Mouse (Mus musculus): Measurements from ENCODE around the gene Ap2s1. TPM values are rescaled to one million over a fixed set of nuclear protein-coding genes. Genes with fewer than 3 reads are reported as not detected.

Gene Ap2s1
- polyA plus RNA-seq, 1 experiment: 162 TPM

DNA sequence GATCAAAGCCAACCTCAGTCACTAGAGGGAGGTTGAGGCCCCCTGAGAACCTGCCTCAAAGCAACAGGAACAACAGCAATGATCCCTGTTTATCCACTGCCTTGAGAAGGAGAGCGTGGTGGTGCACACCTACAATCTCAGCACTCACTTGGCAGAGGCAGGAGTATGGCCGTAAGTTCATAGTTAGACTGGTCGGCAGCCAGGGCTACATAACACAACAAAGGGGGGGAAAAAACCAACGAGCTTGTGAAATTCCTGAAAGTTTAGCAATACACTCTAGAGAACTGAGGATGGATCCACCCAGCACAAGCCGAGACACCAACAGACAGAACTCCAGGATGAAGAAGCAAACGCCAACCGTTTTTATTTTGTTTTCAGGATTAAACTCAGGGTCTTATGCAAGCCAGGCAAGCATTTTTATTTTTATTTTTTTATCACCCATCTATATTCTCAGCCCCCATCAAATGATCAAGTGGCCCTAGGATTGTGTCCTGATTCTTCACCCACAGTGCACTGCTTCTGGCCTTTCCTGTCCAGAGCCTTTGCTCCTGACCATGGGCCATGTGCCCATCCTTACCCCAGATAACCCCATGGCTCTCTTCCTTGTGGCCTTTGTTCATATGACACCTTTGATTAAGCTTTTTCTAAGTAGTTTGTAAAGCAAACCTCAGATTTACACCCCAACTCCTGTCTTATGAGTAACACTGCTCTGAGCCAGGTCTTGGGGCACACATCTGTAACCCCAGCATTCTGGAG, 25.4 kb downstream of the Ap2s1 start:
- Histone ChIP-seq H3K9me3 (ENCODE audit: control insufficient read depth, low read length) (no peaks in the 10 kb centered on the region), H3K36me3 (ENCODE audit: control insufficient read depth) (no peaks in the 10 kb centered on the region), H3K27me3 (ENCODE audit: control insufficient read depth) (peaks cover 15% of the 10 kb centered on the region), H3K4me3 (replicated peaks) (no peak overlapping the region), H3K4me1 (ENCODE audit: control insufficient read depth) (no peaks in the 10 kb centered on the region; the same call in none of the 2 replicates)
- TF ChIP-seq TAL1 (IDR thresholded peaks at IDR 0.05; ENCODE audit: low read length) (no peak), GATA1 (IDR thresholded peaks at IDR 0.05; ENCODE audit: low read length) (no peak)

DNA sequence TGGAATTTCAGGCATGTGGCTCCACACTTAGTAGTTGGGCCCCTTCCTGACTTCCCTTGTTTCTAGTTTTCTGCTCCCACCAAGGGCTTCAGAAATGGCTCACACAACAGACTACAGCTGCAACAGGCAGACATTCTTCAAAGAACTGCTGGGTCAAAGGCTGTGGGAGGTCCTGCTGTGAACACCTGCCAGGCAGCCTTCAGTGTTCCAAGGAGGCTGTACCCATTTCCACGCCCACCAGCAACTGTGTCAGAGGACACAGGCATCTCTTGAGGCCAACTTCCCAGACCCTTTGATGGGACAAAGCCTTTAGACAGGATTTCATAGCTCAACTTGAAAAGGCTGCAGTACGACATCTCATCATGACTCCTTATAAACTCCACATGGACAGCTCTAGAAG, 28.2 kb downstream of the Ap2s1 start:
- no peak for TF ChIP-seq GATA1 (IDR thresholded peaks at IDR 0.05; ENCODE audit: low read length)
- TF ChIP-seq TAL1 (IDR thresholded peaks at IDR 0.05; ENCODE audit: low read length): no peak
- Histone ChIP-seq H3K27me3 (ENCODE audit: control insufficient read depth) (peaks cover 8% of the 10 kb centered on the region), H3K4me1 (ENCODE audit: control insufficient read depth) (no peaks in the 10 kb centered on the region), H3K36me3 (ENCODE audit: control insufficient read depth) (no peaks in the 10 kb centered on the region), H3K9me3 (ENCODE audit: control insufficient read depth, low read length) (peaks cover 6% of the 10 kb centered on the region), H3K4me3 (replicated peaks) (no peak overlapping the region)

DNA sequence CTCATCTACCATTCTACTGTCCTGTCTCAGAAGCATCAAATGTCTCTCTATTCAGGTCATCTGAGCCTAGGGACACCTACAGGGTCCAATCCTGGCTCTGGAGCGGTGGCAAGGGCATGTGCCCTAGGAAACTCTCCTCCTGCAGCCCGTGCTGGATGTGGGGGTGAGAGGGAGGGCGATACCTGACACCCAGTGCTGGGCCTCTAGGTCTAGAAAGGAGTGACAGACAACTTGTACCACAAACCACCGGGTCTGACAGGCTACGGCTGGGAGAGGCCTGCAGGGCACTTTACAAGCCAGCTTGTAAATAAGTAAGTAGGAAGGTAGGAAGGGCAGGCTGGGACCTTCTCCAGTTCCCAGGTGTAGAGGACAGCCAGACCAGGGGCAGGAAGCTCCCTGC, 37.7 kb downstream of the Ap2s1 start:
- TF ChIP-seq GATA1 (IDR thresholded peaks at IDR 0.05; ENCODE audit: low read length): no peak
- no peak for TF ChIP-seq TAL1 (IDR thresholded peaks at IDR 0.05; ENCODE audit: low read length)
- no peak overlapping the region for H3K4me3 ChIP-seq (replicated peaks)
- peaks cover 12% of the 10 kb centered on the region for H3K27me3 ChIP-seq (ENCODE audit: control insufficient read depth)
- no peaks in the 10 kb centered on the region for H3K36me3 ChIP-seq (ENCODE audit: control insufficient read depth)
- peaks cover 15% of the 10 kb centered on the region for H3K4me1 ChIP-seq (ENCODE audit: control insufficient read depth)
- H3K9me3 ChIP-seq (ENCODE audit: control insufficient read depth, low read length): peaks cover 13% of the 10 kb centered on the region

DNA sequence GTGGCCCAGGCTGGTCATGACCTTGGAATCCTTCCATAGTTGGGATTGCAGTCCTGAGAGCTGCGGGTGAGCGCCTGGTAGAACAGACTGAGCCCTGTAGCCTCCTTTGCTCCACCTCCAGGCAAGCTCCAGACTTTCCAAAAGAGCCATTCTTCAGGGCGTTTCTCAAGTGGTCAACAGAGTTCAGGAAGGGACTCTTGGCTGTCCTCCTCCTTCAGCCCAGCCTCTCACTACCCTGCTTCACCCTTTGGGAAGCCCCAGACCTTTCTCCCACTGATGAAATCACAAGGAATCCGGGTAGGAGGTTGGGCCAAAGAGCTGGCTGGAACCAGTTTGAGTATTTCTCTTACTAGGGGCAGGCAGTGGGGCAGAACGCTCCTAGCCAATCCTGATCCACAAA, 41.9 kb downstream of the Ap2s1 start:
- Histone ChIP-seq H3K27me3 (ENCODE audit: control insufficient read depth) (peaks cover 6% of the 10 kb centered on the region), H3K4me1 (ENCODE audit: control insufficient read depth) (peaks cover 31% of the 10 kb centered on the region), H3K4me3 (replicated peaks) (no peak overlapping the region), H3K9me3 (ENCODE audit: control insufficient read depth, low read length) (peaks cover 5% of the 10 kb centered on the region; the same call in 1 of the 2 replicates), H3K36me3 (ENCODE audit: control insufficient read depth) (peaks cover 34% of the 10 kb centered on the region)
- TF ChIP-seq GATA1 (IDR thresholded peaks at IDR 0.05; ENCODE audit: low read length) (no peak), TAL1 (IDR thresholded peaks at IDR 0.05; ENCODE audit: low read length) (no peak)

DNA sequence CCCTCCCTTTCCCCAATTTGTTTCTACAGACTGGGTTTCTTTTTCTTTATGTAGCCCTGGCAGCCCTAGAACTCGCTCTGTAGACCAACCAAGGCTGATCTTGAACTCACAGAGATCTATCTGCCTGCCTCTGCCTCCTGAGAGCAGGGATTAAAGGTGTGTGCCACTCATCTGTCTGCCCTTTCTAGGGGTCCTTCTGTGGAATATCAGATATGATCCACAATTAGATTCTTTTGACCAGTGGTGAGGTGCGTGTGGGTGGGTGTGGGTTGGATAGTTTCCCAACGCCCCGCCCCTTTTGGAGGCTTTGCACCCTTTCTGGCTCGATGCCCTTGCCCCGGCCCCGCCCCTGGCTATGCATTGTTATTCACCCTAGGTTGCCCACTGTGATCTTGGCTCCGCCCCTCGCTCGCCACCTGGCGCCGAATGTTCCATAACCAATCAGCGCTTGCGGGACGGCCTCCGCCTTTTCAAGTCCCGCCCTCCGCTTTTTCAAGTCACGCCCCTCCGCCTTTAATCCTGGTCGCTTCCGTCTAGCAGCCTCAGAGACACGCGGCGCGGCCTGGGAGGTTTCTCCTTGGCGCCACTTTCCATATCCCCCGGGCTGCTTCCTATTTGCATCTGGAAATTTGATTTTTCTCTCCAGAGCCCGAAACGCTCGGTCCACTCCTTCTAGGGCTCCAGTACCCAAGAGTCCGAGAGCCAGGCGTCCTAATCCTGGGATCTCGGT, 42.8 kb downstream of the Ap2s1 start, which contains the start of gene Slc1a5:
Slc1a5 (plus strand) TSS at position 516 of the 730 bp plus-strand sequence.
- Histone ChIP-seq H3K4me3 (replicated peaks) (peak within 1 kb of the TSS; percentile 90), H3K4me1 (ENCODE audit: control insufficient read depth) (peaks cover 40% of the 10 kb centered on the region), H3K9me3 (ENCODE audit: control insufficient read depth, low read length) (peaks cover 5% of the 10 kb centered on the region; the same call in 1 of the 2 replicates), H3K27me3 (ENCODE audit: control insufficient read depth) (peaks cover 1% of the 10 kb centered on the region), H3K36me3 (ENCODE audit: control insufficient read depth) (peaks cover 43% of the 10 kb centered on the region)
- no peak for TF ChIP-seq GATA1 (IDR thresholded peaks at IDR 0.05; ENCODE audit: low read length)
- TF ChIP-seq TAL1 (IDR thresholded peaks at IDR 0.05; ENCODE audit: low read length): no peak

DNA sequence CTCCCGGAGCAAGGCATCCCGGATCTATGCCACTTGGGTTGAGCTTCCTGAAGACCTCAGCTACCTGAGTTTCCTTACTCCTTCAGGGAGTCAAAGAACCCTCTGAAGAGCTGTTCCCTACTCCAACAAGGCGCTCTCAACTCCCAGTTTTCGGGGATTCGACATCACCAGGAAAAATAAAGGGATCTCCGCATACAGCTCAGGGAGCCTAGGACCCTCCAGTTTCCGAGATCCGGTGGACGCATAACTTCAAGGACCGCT, 43.3 kb downstream of the Ap2s1 start:
- Histone ChIP-seq H3K9me3 (ENCODE audit: control insufficient read depth, low read length) (peaks cover 5% of the 10 kb centered on the region; the same call in 1 of the 2 replicates), H3K36me3 (ENCODE audit: control insufficient read depth) (peaks cover 48% of the 10 kb centered on the region), H3K4me1 (ENCODE audit: control insufficient read depth) (peaks cover 45% of the 10 kb centered on the region), H3K4me3 (replicated peaks) (peak overlapping the region; percentile 90), H3K27me3 (ENCODE audit: control insufficient read depth) (no peaks in the 10 kb centered on the region)
- TF ChIP-seq GATA1 (IDR thresholded peaks at IDR 0.05; ENCODE audit: low read length) (no peak), TAL1 (IDR thresholded peaks at IDR 0.05; ENCODE audit: low read length) (no peak)

DNA sequence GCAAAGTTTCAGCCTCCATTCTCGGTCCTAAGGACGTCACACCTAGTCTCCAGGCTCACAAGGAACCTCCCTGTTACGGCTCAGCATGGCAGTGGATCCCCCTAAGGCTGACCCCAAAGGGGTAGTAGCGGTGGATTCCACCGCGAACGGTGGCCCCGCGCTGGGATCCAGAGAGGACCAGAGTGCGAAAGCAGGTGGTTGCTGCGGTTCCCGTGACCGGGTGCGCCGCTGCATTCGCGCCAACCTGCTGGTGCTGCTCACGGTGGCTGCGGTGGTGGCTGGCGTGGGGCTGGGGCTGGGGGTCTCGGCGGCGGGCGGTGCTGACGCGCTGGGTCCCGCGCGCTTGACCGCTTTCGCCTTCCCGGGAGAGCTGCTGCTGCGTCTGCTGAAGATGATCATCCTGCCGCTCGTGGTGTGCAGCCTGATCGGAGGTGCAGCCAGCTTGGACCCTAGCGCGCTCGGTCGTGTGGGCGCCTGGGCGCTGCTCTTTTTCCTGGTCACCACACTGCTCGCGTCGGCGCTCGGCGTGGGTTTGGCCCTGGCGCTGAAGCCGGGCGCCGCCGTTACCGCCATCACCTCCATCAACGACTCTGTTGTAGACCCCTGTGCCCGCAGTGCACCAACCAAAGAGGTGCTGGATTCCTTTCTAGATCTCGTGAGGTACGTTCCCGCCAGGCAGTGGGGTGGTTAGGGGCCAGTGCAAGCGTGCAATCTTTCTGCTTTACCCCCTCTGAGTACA, 43.8 kb downstream of the Ap2s1 start:
- Histone ChIP-seq H3K4me1 (ENCODE audit: control insufficient read depth) (peaks cover 50% of the 10 kb centered on the region), H3K9me3 (ENCODE audit: control insufficient read depth, low read length) (peaks cover 5% of the 10 kb centered on the region; the same call in 1 of the 2 replicates)

DNA sequence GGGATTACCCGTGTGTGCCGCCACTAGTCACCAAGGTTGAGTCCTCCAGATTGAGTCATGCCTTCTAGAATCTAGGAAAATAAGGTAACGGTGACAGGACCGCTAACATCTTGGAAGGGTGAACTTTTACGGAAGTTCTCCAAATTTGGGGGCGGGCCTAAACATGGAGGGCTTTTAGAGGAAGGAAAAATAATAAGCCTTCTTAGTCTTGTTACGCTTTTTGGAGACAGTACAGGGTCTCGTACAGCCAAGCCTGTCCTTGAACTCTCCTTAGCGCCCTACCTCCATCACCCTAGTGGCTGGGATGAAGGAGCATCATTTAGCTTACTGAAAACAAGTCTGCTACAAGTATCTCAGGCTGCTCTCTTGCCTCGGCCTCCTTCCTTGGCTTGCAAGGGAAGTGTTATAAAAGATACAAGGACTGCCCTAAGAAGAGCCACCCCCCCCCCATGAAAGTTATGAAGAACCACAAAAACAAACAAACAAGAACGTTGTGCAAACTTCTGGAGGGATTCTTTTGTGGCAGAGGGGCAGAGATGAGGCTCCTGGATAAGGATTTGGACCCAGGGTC, 44.4 kb downstream of the Ap2s1 start:
- Histone ChIP-seq H3K4me3 (replicated peaks) (peak overlapping the region; percentile 90), H3K9me3 (ENCODE audit: control insufficient read depth, low read length) (no peaks in the 10 kb centered on the region; the same call in 1 of the 2 replicates), H3K4me1 (ENCODE audit: control insufficient read depth) (peaks cover 48% of the 10 kb centered on the region), H3K36me3 (ENCODE audit: control insufficient read depth) (peaks cover 60% of the 10 kb centered on the region), H3K27me3 (ENCODE audit: control insufficient read depth) (no peaks in the 10 kb centered on the region)
- TF ChIP-seq GATA1 (IDR thresholded peaks at IDR 0.05; ENCODE audit: low read length) (peak; percentile 54), TAL1 (IDR thresholded peaks at IDR 0.05; ENCODE audit: low read length) (no peak)

More for the DNA sequence above, 43.8 kb downstream of the Ap2s1 start:
- Histone ChIP-seq H3K27me3 (ENCODE audit: control insufficient read depth) (no peaks in the 10 kb centered on the region), H3K4me3 (replicated peaks) (peak overlapping the region; percentile 90), H3K36me3 (ENCODE audit: control insufficient read depth) (peaks cover 53% of the 10 kb centered on the region)
- no peak for TF ChIP-seq TAL1 (IDR thresholded peaks at IDR 0.05; ENCODE audit: low read length)
- no peak for TF ChIP-seq GATA1 (IDR thresholded peaks at IDR 0.05; ENCODE audit: low read length)

Data from erythroblast, embryonic 14.5 days (primary cell).